Mouse (Mus musculus): ENCODE results near the gene Slc43a1.

Gene Slc43a1

DNA sequence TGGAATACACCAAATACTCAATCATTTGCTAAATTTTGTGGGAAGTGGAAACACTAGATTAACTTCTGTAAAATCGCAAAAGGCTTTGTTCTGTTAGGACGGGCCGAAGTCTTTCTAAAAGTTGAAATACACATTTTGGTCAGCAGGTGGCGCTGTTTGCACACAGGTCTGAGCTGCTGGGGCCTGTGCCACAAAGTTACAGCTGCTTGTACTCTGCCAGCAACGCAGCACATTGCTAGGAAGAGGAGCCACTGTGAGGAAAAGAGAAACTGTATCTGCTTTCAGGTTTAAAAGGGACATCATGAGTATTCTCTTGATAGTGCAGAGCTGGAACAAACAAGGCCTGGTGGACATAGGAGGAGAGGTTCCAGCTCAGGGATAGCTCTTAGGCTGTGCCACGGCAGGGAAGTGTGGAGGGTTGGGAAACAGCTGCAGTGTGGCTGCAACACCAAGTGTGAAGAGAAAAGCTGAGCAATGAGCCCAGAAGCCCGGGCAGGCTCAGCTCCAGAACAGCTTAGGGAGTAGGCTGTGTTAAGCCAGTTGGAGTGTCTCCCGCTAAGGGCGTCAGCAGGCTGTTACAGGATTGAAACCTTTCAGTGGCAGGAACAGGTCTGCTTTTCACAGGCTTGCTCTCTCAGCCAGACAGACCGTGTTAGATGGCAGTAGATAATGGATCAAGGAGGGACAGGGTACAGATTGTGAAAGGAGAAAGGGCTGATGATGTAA, 6.8 kb upstream of the Slc43a1 start:
- peak; percentile 83 for DNase-seq

DNA sequence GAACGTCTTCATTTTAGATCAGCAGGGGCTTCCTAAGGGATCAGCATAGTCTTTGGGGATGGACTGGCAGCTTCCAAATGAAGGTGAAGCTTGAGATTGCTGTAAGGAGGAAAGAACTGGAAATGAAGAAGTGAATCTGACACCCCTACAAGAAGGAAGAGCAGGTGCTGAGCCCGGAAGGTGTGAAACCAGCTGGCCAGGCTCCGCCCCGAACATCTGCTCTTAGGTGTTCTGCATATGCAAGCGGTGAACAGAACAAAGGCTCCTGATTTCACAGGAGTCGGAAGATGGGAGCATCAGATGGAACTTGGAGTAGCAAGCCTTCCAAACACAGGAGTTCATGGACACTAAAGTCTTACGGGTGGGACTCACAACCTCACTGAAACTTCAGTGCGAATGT, 1.5 kb upstream of the Slc43a1 start:
- no peak for DNase-seq

DNA sequence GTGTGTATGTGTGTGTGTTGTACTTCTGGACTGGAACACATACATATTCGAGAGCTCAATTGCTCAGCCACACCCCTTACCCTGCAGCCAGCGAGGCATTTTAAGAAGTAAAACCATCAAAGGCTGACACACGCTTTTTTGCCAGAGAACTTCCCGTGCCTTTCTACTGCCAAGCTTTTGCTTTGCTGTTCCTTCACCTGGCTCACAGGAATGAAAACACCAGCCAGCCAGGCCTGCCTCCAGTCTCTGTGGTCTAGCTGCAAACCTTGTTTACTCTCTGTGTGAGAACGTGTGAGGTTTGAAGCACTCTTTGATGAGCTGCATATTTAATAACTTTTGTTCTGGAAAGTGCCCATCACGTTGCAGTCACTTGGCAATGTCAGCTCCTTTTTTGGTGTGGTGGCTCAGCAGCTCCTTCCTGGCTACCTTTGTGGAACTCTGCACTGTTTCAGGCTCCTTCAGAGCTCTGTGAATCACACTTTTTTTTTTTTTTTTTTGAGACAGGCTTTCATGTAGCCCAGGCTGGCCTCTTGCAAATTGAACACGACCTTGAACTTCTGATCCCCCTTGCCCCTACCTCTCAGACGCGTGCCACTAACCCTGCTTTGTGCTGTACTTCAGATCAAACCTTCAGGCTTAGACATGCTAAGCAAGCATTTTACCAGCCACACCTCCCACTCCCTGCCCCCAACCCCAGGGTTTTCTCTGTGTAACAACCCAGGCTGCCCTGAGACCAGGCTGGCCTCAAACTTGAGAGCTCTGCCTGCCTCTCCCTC, 645 bp upstream of the Slc43a1 start:
- no peak for DNase-seq

DNA sequence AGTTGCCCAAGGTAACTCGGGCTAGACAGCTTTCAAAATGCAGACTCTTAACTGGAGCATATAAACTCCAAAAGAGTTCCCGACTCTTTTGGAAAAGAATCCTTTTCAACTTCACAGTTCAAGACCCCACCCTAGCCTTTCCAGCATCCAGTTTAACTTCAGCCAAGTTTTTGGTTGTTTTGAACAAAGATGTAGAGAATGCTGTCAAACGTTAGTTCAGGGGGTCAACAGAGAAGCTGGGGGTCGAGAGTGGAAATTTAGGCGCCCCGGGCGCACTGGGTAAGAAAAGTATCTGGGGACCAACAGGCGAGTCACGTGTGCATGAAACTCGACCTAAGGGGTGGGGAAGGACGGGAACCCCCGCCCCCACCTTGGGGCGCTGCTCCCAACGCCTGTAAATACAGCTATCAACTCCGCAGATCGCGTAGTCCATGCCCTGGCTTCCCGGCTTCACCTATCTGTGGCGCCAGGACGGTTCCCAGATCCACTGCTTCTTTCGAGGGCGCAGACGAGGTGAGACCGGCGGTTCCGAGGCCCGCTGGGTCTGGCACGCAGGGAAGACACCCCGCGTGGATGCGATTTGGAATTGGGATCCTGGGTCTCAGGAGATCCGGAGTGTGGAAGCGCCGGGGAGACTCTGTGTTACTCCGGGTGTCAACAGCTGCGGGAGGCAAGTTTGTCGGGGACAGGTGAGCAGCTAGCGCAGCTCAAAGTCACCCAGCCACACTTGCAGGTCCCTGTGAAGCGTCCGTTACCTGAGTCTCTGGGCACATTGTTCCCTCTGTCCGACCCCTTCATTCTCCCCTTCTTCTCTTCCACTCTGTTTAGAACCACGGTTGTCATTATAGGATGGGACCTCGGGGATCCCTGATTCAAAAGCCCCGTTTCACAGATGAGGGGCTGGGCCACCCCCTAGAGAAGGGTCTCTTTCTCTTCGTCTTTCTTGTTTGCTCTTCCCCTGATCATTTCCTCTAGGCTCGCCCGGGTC, 637 bp downstream of the Slc43a1 start:
- peak; percentile 91 for DNase-seq

DNA sequence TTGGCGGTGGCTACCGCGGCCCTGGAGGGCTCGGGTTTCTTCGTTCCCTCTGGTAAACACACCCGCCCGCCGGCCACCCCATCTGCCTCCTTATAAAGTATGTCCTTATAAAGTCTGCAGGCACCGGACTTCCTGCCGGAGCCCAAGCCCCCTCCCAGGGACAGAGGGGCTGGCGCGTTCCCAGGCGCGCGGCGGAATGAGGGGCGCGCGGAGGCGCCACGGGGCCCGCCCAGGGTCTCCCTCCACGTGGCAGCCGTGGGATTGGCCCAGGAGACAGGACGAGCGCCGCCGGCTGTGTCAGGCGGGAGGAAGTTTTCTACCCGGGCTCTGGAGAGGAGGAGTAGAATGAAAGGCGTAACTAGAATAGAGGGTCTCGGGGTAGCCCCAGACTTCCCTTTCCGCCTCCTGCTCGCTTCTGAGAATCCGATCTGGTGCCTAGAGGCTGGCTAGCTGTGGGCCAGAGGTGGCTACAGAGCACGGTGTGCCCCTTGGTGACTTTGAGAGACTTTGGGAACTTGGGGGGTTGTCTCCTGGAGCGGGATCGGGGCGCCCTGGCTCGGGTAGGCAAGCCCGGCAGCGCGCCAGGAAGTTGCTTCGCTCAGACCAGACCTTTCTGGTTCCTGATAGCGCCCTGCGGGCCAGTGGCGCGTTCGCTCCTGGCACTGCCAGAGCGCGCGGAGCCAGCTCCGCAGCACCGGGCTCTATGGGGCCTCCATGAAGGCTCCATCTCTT, 1.5 kb downstream of the Slc43a1 start:
- DNase-seq: peak; percentile 82

DNA sequence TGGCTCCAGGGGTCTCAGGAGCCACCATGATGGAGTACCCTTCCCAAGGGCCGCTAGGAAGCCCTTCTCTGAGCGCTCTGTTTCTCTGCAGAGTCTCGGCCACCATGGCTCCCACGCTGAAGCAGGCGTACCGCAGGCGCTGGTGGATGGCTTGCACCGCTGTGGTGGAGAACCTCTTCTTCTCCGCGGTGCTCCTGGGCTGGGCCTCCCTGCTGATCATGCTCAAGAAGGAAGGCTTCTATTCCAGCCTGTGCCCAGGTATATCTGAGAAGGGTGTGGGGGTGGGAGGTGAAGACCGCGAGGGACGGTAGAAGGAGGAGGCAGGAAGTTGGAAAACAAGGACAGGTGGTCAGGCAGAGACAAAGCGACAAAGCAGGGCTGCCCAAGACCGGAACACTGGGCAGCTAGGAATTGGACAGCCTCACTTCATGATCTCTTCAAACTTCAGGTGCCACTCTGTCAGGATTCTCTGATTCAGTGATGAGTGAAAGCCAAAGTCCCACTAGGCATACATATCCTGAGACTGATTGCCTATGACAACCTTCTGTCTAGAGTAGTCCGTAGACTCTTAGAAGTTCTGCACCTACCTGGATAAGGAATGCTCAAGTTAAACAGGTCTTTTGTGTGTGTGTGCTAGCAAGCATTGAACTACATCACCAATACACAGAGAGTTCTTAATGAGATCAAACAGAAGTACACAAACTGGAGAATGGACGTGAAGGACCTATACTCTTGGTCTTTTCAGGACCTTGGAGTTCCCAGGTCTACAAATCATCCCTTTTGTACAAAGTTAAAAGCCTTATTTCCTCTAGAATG, 2.3 kb downstream of the Slc43a1 start:
- DNase-seq: peak; percentile 52

DNA sequence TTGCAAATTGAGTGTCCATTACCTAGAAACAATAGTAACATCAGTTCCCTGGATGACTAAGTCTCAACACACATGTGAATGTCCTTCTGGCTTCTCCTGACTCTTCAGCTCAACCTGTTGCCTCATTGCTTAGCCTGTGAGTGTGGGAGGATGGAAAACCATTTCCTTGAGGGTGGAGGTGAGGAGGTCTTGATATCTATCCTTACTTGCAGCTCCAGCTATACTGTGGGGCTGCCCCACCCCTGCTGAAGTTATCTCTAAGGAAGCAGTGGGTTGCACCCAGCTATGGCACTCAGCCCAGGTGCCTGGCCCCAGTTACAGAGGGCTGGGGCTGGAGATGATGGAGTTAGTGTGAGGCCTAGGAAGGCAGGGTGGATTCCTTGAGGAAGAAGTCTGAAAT, 3.3 kb downstream of the Slc43a1 start:
- peak; percentile 94 for DNase-seq

DNA sequence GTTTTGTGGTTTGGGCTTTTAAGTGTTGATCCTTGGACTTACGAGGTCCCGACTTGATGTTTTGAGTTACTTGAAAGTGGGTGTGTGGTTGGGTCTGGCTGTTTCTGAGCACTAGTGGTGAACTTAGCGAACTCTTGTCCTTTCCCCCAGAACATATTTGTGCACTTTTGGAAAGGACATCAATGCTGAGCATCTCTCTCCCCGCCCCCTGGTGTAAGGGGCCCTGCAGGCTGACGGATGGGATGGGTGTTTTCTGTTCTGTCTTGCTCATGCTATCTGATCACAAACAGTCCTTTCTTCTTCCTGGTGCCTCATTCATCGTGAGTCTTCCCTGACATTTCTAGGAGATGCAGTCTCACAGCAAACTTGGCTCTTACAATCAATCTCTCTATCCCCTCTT, 5.0 kb downstream of the Slc43a1 start:
- peak; percentile 84 for DNase-seq

DNA sequence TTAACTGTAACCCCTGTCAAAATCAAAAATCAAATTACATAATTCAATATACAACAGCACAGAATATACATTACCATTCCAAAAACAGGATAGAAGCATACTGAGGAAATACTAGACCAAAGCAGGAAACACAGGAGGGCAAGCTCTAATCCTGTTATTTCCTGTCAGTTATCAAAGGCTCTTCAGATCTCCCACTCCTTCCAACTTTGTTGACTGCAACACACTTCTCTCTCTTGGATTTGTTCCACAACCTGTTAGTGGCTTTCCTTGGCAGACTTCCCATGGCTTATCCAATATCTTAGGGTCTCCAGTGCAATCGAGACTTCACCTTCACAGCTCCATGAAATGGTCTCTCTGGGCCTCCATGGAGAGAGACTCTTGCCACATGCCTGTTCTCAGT, 6.6 kb downstream of the Slc43a1 start:
- no peak for DNase-seq

DNA sequence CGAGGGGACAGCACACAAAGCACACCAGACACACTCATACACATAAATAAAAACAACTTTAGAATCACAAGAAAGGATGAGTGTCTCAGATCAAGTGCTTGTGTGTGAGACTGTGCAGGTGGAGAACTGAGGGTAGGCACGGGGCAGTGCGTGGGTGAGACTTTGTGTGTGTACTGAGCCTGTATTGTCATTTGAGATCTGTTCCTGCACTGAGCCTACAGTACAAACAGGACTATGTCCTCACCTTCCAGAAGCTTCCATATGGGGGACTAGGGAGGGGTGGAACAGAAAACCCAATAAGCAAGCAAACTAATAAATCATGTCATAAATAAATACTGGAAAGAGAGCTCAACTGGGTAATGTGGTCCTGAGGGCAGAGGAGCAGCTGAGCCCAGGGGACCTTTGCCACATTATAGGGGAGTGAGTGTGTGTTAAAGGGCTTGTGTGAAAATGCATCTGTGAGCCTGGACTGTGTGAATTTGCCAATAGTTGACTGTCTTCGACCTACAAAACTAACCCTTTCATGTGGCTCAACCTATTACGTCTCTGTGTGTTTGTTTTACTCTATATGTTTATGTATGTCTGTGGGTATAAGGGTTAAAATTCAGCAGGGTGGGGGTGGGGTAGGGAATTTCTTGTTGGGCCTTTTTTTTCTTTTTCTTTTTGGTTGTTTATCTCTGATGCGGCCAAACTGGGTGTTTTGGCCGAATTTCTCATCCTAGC, 11.9 kb downstream of the Slc43a1 start:
- no peak for DNase-seq

DNA sequence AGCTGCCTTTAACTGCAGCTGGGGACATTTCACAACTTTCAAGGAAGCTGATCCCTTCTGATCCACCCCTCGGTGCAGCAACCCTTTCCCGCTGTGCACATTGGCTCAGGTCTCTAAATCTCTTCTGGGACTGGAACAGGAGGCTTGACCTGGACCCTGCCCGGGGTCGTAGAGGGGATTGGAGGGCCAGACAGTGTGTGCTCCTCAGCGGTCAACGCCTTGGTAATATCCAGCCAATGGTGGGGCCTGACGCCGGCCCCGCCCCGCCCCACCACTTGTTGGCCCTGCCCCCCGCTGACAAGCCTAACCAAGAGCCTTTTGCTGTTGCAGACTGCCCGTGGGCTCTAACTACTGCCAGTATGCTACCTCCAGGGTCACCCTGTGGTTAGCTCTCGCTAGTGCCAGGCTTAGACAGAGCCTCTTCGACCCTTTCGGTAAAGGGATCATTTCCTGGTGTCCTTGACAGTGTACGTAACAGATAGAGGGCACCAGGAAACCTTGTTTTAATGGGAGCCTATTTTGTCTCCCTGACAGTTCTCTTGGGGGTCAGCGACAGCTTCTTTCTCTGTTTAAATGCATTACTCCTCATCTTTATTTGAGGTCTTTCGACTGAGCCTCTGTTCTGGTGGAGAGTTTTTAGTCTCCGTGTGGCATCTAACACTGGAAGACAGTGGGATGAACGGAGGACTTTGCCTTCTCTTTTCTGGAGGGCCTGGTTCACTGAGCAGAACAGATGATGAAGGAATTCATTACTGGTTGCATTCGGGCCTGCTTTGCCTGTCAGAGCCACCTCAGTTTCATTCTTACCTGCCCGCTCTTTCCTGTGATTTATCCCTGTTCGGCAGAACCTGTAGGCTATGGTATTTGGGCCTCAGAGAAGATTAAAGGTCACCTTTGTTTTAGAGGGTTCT, 12.7 kb downstream of the Slc43a1 start:
- DNase-seq: peak; percentile 70

DNA sequence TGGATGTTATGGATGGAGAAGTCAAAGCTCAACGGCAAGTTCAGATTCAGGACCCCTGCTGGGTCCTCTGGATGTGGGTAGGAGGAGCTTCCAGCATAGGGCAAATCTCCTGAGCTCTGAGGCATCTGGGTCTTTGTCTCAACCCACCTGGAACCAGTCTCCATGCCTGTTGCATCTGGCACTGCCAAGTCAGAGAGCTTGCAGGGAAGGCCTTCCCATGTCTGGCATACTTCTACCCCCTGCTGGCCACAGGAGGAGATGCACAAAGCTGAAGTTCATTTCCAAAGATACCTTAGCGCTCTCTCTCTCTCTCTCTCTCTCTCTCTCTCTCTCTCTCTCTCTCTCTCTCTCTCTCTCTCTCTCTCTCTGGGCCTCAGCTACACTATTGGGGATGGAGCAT, 17.1 kb downstream of the Slc43a1 start:
- DNase-seq: peak; percentile 66

DNA sequence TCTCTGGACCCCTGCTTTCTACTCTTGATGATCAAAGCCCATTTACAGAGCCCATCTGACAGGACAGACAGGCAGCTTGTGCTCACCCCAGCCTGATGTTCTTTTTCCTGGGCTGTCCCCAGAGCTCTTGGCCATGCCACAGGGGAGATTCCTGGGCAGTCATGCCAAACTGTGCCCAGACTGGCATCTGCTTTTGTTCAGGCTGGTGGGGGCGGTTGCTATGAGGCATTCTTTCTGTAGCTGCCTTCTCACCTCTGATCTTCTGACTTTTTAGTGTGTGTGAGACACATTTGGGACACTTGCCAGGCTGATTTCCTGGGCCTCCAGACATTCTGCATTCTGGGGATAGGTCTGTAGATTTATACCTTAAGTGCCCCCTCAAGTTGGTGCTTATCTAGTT, 19.9 kb downstream of the Slc43a1 start:
- DNase-seq: no peak

DNA sequence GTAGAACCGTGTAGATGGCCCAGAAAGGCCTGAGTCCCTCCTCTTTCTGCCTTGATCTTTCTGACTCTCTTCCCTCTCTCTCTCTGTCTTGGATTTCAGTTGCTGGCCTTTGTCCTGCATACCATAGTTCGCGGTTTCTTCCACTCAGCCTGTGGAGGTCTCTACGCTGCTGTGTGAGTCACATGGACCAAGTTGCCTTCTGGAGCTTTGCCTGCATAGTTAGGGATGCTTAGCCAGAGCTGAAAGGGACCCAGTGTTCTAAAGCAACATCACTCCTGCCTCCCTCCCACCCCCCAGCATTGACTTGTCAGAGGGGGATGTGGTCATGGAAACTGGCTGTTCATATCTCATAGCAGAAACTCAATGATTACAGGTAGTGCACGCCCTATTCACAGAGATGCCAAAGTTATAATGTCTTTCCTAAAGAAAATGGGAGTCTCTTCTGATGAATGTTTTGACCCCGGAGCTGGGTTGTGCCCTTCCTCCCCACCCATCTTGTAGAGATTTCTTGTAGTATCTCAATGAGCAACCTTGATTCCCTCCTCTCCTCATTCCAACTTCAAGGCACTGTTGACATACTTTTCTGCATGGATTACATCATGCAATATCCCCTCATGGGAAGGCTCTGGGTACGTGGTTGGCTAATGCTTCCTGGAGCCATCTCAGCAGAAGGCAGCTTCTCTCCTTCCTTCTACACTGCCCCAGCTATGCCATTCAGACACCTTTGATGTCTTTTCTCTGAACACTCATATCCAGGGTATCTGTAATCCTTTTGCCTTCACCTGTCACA, 21.5 kb downstream of the Slc43a1 start:
- no peak for DNase-seq

DNA sequence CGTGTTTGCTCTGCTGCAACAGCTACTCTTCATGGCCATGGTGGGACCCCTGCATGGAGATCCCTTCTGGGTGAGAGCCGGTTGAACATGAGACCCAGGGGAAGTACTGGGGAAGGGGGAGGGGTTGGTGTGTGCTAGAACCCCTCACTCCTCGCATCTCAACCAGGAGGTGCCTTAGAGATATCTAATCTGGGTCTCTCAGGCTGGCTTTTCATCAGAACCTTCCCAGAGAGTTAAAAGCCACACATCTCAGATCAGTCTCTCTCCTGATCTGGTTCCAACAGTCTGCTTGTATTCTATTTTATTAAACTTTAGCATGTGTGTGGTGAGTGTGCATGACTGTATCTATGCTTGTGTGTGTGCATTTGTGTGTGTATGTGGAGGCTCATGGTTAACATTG, 22.8 kb downstream of the Slc43a1 start:
- no peak for DNase-seq

DNA sequence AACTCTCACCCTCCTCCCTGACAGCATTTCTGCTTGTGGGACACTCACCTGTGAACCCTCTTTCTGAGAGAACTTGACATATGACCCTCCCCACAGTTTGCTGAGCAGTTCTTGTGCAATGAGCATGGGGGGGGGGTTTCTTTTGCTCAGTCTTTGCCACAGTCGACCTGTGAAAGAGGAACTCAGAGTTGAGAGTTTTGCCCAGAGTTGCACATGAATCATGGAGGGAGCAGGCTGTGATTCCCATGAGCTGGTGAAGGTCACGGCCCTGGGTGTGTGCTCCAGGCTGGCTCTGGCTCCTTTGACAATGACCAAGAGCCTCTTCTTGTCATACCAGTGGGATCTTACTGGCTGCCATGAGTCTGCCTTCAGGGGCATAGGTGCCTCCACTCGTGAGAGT, 23.6 kb downstream of the Slc43a1 start:
- no peak for DNase-seq

DNA sequence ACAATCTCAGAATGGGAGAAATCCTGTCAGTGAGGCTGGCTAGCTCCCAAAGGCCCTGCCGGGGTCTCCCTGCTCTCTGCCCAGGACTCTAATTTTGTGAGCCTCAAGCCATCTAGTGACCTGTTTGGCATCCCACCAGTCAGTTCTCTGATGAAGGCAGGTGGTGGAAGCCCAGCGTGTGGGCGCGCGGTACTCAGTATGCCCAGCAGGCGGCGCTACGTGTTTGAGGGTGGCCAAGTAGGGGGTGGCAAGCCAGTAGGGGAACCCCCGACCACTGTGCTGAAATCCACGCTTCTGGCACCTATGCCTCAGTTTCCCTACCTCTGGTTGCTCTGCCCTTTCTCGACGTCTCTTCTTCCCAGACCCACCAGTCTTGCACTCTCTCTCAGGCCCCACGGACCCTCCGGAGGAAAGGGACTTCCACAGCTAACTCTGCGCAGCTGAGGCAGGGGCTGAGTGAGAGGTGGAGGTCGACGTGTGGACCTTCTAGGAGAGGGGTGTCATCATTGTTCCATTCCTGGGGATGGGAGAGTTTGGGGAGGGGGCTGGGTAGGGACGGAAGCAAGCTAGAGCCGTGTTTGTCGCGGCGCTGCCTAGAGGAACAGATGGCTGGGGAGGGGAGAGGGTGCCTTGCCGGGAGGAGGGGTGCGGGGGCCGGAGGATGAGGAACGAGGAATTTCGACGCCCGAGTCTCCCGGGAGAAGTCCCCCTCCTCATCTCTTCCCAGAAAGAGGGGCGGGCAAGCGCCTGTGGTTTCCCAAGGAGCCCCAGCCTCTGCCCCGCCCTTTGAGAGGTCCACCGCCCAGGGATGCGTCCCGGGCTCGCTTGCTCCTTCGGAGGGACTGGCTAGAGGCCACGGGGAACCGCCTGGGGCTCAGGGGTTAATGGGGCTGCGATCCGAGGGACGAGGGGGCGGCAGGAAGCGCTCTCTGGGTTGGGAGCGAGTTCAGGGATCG, 27.2 kb downstream of the Slc43a1 start:
- DNase-seq: peak; percentile 75

DNA sequence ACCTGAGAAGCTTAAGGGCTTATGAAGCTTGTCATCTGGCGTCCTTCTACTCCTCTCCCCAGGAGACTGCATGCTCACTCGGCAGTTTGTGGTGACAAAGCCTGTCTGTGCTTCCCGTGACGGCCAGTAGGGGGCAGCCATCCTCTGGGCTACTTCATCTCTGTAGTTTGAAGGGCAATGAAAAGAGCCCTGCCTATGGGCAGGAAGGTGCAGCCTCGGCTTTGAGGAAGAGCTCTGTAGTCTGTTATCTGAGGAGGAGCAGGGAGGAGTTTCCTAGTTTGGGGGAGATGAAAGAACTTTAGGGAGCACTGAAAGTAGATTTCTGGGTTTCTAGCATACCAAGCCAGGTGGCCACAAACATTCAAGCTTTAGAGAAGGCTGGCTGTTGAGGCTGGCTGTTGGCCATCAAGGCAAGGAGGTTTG, 29.9 kb downstream of the Slc43a1 start:
- peak; percentile 86 for DNase-seq

Measured in liver (tissue).